Mouse (Mus musculus) intestine, postnatal 0 days (tissue): ENCODE data around the gene Gls2. TPM values are rescaled to one million over a fixed set of nuclear protein-coding genes. Genes with fewer than 3 reads are reported as not detected.

Source experiments
- ATAC-seq: fragments of 200-750 bp; cut with Nextera tagmentation; 2 replicates; pipeline ENCODE4 v1.8.0; 2017; ENCODE audit warnings: mild to moderate bottlenecking, moderate TSS enrichment, moderate library complexity
- H3K27ac ChIP-seq: fragments of 300-500 bp; sonication (generic); 2 replicates; pipeline ENCODE4 v1.5.1; 2014; ENCODE audit warnings: mild to moderate bottlenecking, low read depth, low read length, moderate library complexity
- H3K27me3 ChIP-seq: fragments of 300-500 bp; sonication (generic); replicated peaks from 2 replicates; pipeline ENCODE4 v1.6.1; 2014; ENCODE audit warnings: low read length, mixed read lengths; ENCODE audit not compliant: control insufficient read depth, insufficient read depth
- H3K36me3 ChIP-seq: fragments of 300-500 bp; sonication (generic); 2 replicates; pipeline ENCODE4 v1.6.1; 2014; ENCODE audit warnings: mild to moderate bottlenecking, moderate library complexity; ENCODE audit not compliant: control insufficient read depth, insufficient read depth
- H3K4me1 ChIP-seq: fragments of 300-500 bp; sonication (generic); replicated peaks from 2 replicates; pipeline ENCODE4 v1.6.1; 2014; ENCODE audit warnings: antibody characterized with exemption, low read length, mixed read lengths; ENCODE audit not compliant: control insufficient read depth, insufficient read depth
- H3K4me2 ChIP-seq: fragments of 300-500 bp; sonication (generic); replicated peaks from 2 replicates; pipeline ENCODE4 v1.6.1; 2014; ENCODE audit warnings: low read depth, mild to moderate bottlenecking, moderate library complexity
- H3K4me3 ChIP-seq: fragments of 300-500 bp; sonication (generic); 2 replicates; pipeline ENCODE4 v1.5.1; 2014; ENCODE audit warnings: low read depth, low read length
- H3K9ac ChIP-seq: fragments of 300-500 bp; sonication (generic); 2 replicates; pipeline ENCODE4 v1.6.1; 2014; ENCODE audit warnings: mild to moderate bottlenecking, low read depth, low read length
- H3K9me3 ChIP-seq: fragments of 300-500 bp; sonication (generic); 2 replicates; pipeline ENCODE4 v1.6.1; 2016; ENCODE audit warnings: mixed run types; ENCODE audit not compliant: control insufficient read depth
- CTCF ChIP-seq: sonication (generic); IDR thresholded peaks from 2 replicates; pipeline ENCODE4 v1.5.1; 2016; ENCODE audit warnings: low read depth, mild to moderate bottlenecking, control low read depth, antibody characterized with exemption, moderate library complexity
- WGBS: fragments of 180-500 bp; shearing (Covaris S2); extraction: QIAGEN DNeasy Blood & Tissue Kit; methylation state at CpG from one replicate; pipeline ENCODE4 v1.1.7; 2014; 5-methylcytosine and 5-hydroxymethylcytosine counted together
- polyA plus RNA-seq: library from polyadenylated mRNA; unstranded; fragments of >200 nt; fragmentation: Nextera tagmentation; extraction: Ambion mirVana; gene quantifications from 2 replicates; pipeline ENCODE4 v1.2.1, GENCODE M21; 2015

Gls2 gene
- polyA plus RNA-seq, 1 experiment from 2014 or later: 0.42 TPM

DNA sequence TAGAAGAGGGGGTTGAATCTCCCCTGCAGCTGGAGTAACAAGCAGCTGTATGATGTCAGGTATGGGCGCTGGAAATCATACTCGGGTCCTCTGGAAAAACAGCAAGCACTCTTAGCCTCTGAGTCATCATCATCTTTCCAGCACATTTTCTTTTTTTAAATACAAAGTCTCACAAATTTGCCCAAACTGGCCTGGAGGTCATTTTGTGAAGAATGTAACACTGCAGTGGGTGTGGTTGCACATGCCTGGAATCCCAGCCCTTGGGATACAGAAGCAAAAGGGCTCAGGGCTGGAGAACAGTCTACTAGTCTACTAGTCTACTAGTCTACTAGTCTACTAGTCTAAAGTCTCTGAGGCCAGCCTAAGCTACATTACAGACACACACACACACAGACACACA, 10.0 kb upstream of the Gls2 start:
- no peaks in the 10 kb centered on the region for H3K36me3 ChIP-seq
- no peak for TF ChIP-seq CTCF
- 87% methylated on average over 2 of the region's 2 CpGs for WGBS
- no peak overlapping the region for H3K9ac ChIP-seq
- H3K9me3 ChIP-seq: no peaks in the 10 kb centered on the region
- no peak overlapping the region for H3K4me3 ChIP-seq
- no peak for ATAC-seq
- H3K27me3 ChIP-seq: no peaks in the 10 kb centered on the region
- H3K27ac ChIP-seq: no peak overlapping the region
- no peaks in the 10 kb centered on the region for H3K4me1 ChIP-seq
- H3K4me2 ChIP-seq: no peak overlapping the region

GRCm38 (mm10) chr10:128185277-128185940, 8.8 kb upstream of the Gls2 start:
- no peak overlapping the region for H3K4me3 ChIP-seq

DNA sequence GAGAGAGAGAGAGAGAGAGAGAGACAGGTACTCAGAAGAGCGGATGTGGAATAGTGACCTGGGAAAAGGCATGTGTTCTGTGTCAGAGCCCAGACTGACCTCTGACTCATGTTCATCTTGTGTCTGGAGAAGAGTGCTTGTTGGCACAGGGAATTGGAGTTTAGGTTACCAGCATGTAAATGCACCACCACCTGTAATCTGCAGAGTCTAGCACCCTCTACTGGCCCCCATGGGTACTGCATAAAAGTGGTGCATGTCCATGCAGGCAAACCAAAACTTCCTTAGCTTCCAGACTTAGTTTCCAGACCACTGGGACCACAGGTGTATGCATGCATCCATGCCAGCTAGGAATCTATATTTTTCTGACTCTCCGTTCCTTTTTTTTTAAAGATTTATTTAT, 8.3 kb upstream of the Gls2 start:
- no peaks in the 10 kb centered on the region for H3K9me3 ChIP-seq
- TF ChIP-seq CTCF: peak; percentile 99
- H3K4me2 ChIP-seq: no peak overlapping the region
- no peaks in the 10 kb centered on the region for H3K27me3 ChIP-seq
- no peaks in the 10 kb centered on the region for H3K4me1 ChIP-seq
- H3K4me3 ChIP-seq: no peak overlapping the region
- no peak overlapping the region for H3K9ac ChIP-seq
- ATAC-seq: peak; percentile 75
- no peak overlapping the region for H3K27ac ChIP-seq
- H3K36me3 ChIP-seq: no peaks in the 10 kb centered on the region
- WGBS: 35% methylated on average over 2 of the region's 2 CpGs

More at GRCm38 (mm10) chr10:128185277-128185940, 8.8 kb upstream of the Gls2 start:
- Histone ChIP-seq H3K4me2 (no peak overlapping the region), H3K27me3 (no peaks in the 10 kb centered on the region), H3K4me1 (no peaks in the 10 kb centered on the region), H3K27ac (no peak overlapping the region), H3K9me3 (no peaks in the 10 kb centered on the region), H3K36me3 (no peaks in the 10 kb centered on the region), H3K9ac (no peak overlapping the region)
- 0 out of 2 replicates have a peak, but pooled peaks have one; percentile 11 for ATAC-seq
- TF ChIP-seq CTCF: no peak
- WGBS: 71% methylated on average over 6 of the region's 6 CpGs

DNA sequence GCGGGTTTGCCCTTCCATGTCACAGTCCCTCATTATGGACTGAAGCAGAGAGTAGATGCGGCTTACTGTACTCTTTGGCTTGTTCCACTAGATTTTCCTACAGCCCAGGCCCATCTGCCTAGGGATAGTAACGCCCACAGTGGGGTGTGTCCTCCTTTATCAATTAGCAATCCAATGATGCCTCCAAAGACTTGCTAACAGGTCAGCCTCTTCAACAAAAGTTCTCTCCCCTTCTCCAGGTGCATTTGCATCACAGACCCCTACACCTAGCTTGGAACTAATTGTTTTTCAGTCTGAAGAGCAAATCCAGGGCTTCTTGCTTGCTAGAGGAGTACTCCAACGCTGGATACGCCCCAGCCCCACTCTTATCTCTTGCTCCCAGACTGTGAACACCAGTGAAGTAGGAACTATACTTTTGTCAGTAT, 7.1 kb upstream of the Gls2 start:
- TF ChIP-seq CTCF: no peak
- Histone ChIP-seq H3K36me3 (no peaks in the 10 kb centered on the region), H3K4me3 (no peak overlapping the region), H3K4me2 (no peak overlapping the region), H3K9ac (no peak overlapping the region), H3K27ac (no peak overlapping the region), H3K27me3 (no peaks in the 10 kb centered on the region), H3K9me3 (no peaks in the 10 kb centered on the region), H3K4me1 (no peaks in the 10 kb centered on the region)
- ATAC-seq: no peak
- 65% methylated on average over 5 of the region's 5 CpGs for WGBS

- Histone ChIP-seq H3K4me3 (no peak overlapping the region), H3K9me3 (no peaks in the 10 kb centered on the region), H3K27ac (no peak overlapping the region), H3K9ac (no peak overlapping the region), H3K27me3 (no peaks in the 10 kb centered on the region), H3K4me2 (no peak overlapping the region), H3K36me3 (no peaks in the 10 kb centered on the region), H3K4me1 (no peaks in the 10 kb centered on the region)
- 49% methylated on average over 2 of the region's 2 CpGs for WGBS
- TF ChIP-seq CTCF: peak; percentile 81
- ATAC-seq: no peak
Measured at GRCm38 (mm10) chr10:128188242-128188877, 5.9 kb upstream of the Gls2 start.

DNA sequence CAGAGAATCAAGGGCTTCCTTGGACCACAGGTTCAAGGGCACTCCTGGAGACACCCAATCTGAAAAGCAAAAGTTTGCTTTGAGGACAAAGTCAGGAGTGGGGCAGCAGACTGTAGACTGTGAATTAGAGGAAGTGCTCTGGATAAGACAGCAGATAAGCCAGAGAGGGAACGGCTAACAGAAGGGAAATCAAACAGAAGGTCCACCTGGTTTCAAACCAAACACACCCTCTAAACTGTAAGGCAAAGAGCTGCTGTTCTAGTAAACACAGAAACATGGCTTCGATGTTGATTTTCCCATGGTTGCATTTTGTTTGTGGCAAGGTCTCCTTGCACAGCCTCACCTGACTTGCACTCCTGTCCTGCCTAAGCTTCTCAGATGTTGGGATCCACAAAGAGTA, 2.8 kb upstream of the Gls2 start:
- WGBS: 31% methylated on average over 2 of the region's 2 CpGs
- H3K27me3 ChIP-seq: peaks cover 10% of the 10 kb centered on the region
- 0 out of 2 replicates have a peak, but pooled peaks cover 4% of the 10 kb centered on the region for H3K4me1 ChIP-seq
- H3K36me3 ChIP-seq: no peaks in the 10 kb centered on the region
- H3K27ac ChIP-seq: no peak overlapping the region
- H3K9me3 ChIP-seq: no peaks in the 10 kb centered on the region
- H3K4me3 ChIP-seq: no peak overlapping the region
- TF ChIP-seq CTCF: no peak
- no peak for ATAC-seq
- no peak overlapping the region for H3K4me2 ChIP-seq
- H3K9ac ChIP-seq: no peak overlapping the region
